Mouse (Mus musculus): ENCODE measurements around the gene Defb10.
"Not testable (repeated sequence)": the region's sequence is repeated elsewhere in the genome, so short reads cannot be mapped to it uniquely, and the experiment has no call there.

The Defb10 gene

GRCm38 (mm10) chr8:21858586-21858985 lies at the start of gene Defb10:
Gene Defb10 (plus strand): TSS chr8:21858901.
- not testable (repeated sequence) for DNase-seq (ENCODE audit: low spot score in 2 of 2)

GRCm38 (mm10) chr8:21885321-21885720 lies 26.6 kb downstream of the Defb10 start, which contains the start of gene Defb9:
Gene Defb9 (minus strand): TSS chr8:21885421.
- not testable (repeated sequence) for DNase-seq (ENCODE audit: low spot score in 2 of 2)

DNA sequence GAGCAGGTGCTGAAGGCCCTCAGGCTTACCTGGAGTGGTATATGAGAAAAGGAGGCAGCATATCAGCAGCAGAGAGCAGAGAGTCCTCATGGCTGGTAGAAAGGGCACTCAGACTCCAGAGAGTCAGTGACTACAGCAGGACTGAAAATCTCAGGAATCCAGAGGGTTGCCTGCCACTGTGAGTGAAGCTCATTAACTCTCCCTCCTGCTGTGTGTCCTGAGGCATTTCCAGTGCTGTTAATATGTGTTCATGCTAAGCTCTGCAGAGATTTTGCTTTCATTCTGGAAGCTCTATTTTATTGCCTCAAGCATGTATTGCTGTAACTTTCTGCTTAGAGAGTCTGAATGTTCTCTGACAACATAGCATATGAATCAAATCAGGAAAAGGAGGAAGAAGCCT lies 47.6 kb downstream of the Defb10 start, which contains the start of gene Defb11:
Gene Defb11 (minus strand): TSS at position 123 of the 400 bp plus-strand sequence.
- DNase-seq (ENCODE audit: low spot score in 2 of 2) = not testable (repeated sequence)

Data from urinary bladder, postnatal 4 days (tissue).